In the genomic region with DNA sequence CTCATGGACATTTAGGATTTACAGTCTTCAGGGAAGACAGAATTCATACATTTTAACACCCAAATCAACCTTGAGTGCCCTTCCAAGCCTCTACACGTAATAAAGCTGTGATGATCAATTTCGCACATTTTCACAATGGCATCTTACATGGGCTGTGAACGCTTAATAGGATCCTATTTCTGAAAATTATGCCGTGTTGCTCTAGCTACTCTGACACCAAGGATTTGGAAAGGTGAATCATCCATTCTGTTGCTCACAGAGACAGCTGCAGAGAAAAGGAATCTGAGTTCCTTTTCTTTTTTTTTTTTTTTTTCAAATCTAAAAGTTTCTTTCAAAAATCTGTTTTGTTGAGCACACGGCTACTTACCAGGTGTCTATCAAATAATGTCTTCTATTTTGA, we compare ENCODE assay signal across 26 mouse cellular contexts.
"Had no signal": no experiment of that assay in that cellular context is flagged by ENCODE, and none has a peak within 500 bp of the region (broad histone marks: within the 10 kb centered on the region; RNA-seq: fewer than 3 reads in every experiment).

No protein-coding gene starts in this region.

- DNase-seq: gastrocnemius, adult 2 months; gastrocnemius, postnatal 10 days; gastrocnemius, postnatal 25 days; heart, adult 18-20 months; heart, postnatal 10 days; heart, postnatal 4 days; kidney, adult 18-20 months; kidney, adult 8-10 months; kidney, postnatal 10 days; kidney, postnatal 25 days; kidney, postnatal 4 days; liver had no signal

- H3K9me3 ChIP-seq: heart, embryonic 10.5 days; intestine, embryonic 15.5 days; limb, embryonic 10.5 days; limb, embryonic 12.5 days had no signal

- H3K9ac ChIP-seq: heart, embryonic 12.5 days; hindbrain, embryonic 12.5 days; hindbrain, embryonic 14.5 days; intestine, embryonic 15.5 days; limb, embryonic 12.5 days had no signal

- H3K4me2 ChIP-seq: heart, embryonic 12.5 days; hindbrain, embryonic 12.5 days; hindbrain, embryonic 14.5 days; intestine, embryonic 15.5 days; limb, embryonic 12.5 days; liver, embryonic 11.5 days had no signal

- H3K27me3 ChIP-seq: heart, embryonic 12.5 days; hindbrain, embryonic 12.5 days; intestine, embryonic 15.5 days; limb, embryonic 12.5 days had no signal

- H3K36me3 ChIP-seq: heart, embryonic 10.5 days; heart, embryonic 12.5 days; hindbrain, embryonic 10.5 days; hindbrain, embryonic 12.5 days; intestine, embryonic 15.5 days; limb, embryonic 10.5 days; limb, embryonic 12.5 days had no signal

- H3K4me1 ChIP-seq: heart, embryonic 10.5 days; heart, embryonic 12.5 days; hindbrain, embryonic 10.5 days; hindbrain, embryonic 12.5 days; intestine, embryonic 15.5 days; limb, embryonic 10.5 days; limb, embryonic 12.5 days had no signal

- H3K4me3 ChIP-seq: gastrocnemius, adult 2 months; heart, embryonic 10.5 days; heart, embryonic 12.5 days; hindbrain, embryonic 10.5 days; hindbrain, embryonic 12.5 days; intestine, embryonic 15.5 days; layer of hippocampus, adult 2 months; left cerebral cortex, adult 2 months; limb, embryonic 10.5 days; limb, embryonic 12.5 days had no signal

- H3K27ac ChIP-seq: gastrocnemius, adult 2 months; heart, embryonic 10.5 days; hindbrain, embryonic 10.5 days; hindbrain, embryonic 12.5 days; hindbrain, embryonic 14.5 days; intestine, embryonic 15.5 days; layer of hippocampus, adult 2 months; left cerebral cortex, adult 2 months; limb, embryonic 10.5 days; limb, embryonic 12.5 days had no signal

- ATAC-seq: hindbrain, embryonic 16.5 days; inflammation-experienced regulatory T-cells, adult 6 months; intestine, embryonic 15.5 days; intestine, postnatal 0 days had no signal
